Mouse (Mus musculus): ENCODE data around the gene Babam2.

GRCm38 (mm10) chr5:32072877-32073276 lies 375.4 kb downstream of the Babam2 start:
- TF ChIP-seq CTCF (IDR thresholded peaks at IDR 0.05; ENCODE audit: extremely low read depth, insufficient read depth, low read length), result no peak
- no peak for TF ChIP-seq POLR2A (IDR thresholded peaks at IDR 0.05; ENCODE audit: extremely low read depth, insufficient read depth, low read length)
